Mouse (Mus musculus) Patski (cell line): ENCODE measurements at regions not wholly inside any gene's neighbourhood (a gene's known extent, or its start where the extent isn't known, plus 50 kb on each side); places are given as distances from the start of the nearest gene placed in this dataset.

Source experiments
- ATAC-seq: fragments of 100-300 bp; one replicate; pipeline ENCODE4 v1.8.0; 2021
- CTCF ChIA-PET: fragments of 350-600 bp; sonication (Branson Sonifier 250); formaldehyde crosslinking; loops from one replicate; lab custom pipeline; 2022; ENCODE audit warnings: inconsistent platforms; lab: Charles Lee
- POLR2A ChIA-PET: fragments of 350-600 bp; sonication (Branson Sonifier 250); formaldehyde crosslinking; loops from one replicate; lab custom pipeline; 2022; ENCODE audit warnings: antibody characterized with exemption, inconsistent platforms; lab: Charles Lee
- DNase-seq: peaks from one replicate; pipeline ENCODE4 v3.0.0-alpha.2; 2011; ENCODE audit warnings: low read depth, low spot score
- H3K27me3 ChIP-seq: fragments of 371-371 bp; one replicate; pipeline ENCODE4 v1.5.1; 2021
- CTCF ChIP-seq: fragments of 100-300 bp; IDR thresholded peaks from one replicate; pipeline ENCODE4 v1.5.1; 2021
- in situ Hi-C: fragments of 300-500 bp; cut with MboI; formaldehyde crosslinking; loops from 3 replicates; pipeline ENCODE4 v1.11.1; 2018; ENCODE audit warnings: low pct_unique_long_range_greater_than_20kb, mixed read lengths

DNA sequence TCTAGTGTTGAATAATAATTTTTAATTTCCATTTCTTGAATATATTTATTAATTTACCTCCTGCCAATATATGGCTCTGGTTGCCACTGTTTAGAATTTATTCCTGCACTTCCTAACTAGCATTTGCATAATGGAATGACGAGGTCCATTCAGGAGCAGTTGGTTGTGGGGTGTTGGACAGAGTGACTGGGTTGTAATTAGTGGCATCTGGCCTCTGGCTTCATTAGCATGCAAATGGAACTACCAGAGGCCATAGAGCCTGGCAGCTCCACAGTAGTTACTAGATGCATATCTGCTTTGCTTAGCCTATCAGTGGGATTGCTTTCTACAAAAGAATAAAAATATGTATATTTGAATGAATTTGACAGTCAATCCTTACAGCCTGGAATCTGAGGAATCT is 1099.6 kb upstream of the Cdh8 start:
- in situ Hi-C loops: no loop called here
- CTCF ChIA-PET: no interaction called here
- ATAC-seq: no peak
- no peaks in the 10 kb centered on the region for H3K27me3 ChIP-seq
- DNase-seq: no peak
- POLR2A ChIA-PET: no interaction called here
- TF ChIP-seq CTCF: no peak

DNA sequence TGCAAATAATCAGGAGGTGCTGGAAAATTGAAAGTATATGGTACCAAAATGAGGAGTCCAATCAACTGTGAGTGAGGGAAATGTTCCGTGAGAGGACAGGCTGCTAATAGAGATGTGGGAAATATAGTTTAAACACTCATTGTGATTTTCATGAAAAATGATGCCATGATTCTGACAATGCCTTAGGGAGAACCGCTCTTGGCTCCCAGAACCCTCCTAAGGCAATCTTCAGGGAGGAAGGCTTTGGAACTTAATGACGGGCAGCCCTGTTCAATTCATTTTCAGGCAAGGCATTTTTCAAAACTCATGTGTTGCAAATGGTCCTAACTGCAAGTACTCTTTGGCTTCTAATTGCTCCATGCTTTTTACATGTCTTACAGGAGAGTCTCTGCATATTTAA is 1098.9 kb upstream of the Cdh8 start:
- ATAC-seq (no peak), DNase-seq (no peak)
- H3K27me3 ChIP-seq: no peaks in the 10 kb centered on the region
- CTCF ChIA-PET: no interaction called here
- no peak for TF ChIP-seq CTCF
- POLR2A ChIA-PET: no interaction called here
- in situ Hi-C loops: no loop called here

DNA sequence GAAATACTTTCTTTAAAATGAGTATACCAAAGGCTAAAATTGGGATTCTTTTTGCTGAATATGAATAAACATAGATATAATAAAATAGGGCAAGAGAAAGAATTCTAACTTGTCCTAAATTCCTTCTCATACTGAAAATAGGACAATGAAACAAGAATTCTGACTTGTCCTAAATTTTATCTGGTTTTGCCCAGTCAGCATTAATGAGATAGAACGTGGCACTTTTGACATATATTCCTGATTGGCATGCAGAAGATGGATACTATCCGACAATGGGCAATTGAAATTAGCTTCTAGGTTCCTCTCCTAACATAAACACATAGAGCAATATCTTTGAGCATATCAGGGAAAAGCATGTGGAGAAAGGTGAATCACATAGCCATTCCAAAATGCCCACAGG is 1090.2 kb upstream of the Cdh8 start:
- in situ Hi-C loops: no loop called here
- no peak for TF ChIP-seq CTCF
- CTCF ChIA-PET: no interaction called here
- H3K27me3 ChIP-seq: no peaks in the 10 kb centered on the region
- DNase-seq (no peak), ATAC-seq (no peak)
- POLR2A ChIA-PET: no interaction called here

DNA sequence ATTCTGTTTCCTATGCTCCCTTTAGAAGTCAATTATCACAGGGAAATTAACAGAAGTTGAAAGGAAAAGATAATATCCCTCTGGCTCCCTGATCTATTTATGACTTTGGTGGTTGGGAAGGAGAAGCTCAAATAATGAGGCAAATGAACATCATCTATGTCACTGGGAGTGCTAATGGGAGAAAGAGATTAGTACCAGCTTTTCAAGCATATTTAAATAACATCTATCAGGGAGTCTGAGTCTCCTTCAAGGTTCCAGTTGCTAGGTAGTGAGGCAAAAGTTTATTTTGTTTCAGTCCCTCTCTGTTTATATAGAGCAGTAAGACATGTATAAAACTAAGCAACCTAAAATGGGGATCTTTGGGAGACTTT is 1084.1 kb upstream of the Cdh8 start:
- no peak for TF ChIP-seq CTCF
- no peak for ATAC-seq
- ChIA-PET CTCF (no interaction called here), POLR2A (no interaction called here)
- no peaks in the 10 kb centered on the region for H3K27me3 ChIP-seq
- in situ Hi-C loops: no loop called here
- no peak for DNase-seq

DNA sequence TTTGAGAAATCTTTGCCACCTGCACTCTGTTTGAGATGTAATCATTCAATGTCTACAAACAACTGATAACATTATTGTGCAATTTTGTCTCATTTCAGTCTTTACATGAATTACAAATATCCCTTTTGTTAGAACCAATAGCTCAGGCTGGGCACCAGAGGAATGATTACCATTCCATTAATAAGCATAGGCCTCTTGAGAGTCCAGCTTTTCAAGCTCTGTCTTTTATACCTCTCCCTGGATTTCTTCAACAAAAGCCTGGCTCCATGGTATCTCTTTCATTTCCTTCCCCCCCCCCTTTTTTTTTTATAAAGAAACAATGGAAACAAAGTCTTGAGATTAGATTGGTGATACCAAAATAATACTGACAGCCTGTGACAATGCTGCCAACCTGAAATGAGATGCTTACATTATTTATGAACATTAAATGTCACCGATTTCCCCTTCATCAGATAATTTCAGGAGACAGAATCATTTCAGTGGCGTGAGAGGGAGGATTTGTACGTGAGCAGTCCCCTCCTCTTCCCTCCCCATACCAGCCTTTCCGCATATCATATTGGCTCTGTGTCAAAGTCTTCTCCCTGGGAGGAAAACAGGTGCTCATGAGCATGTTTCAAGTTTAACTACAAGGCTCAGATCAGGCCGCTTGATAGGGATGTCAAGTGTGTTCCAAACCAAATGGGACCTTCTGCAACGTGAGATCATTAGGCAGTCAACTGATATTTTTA is 1083.5 kb upstream of the Cdh8 start:
- no peak for ATAC-seq
- in situ Hi-C loops: no loop called here
- POLR2A ChIA-PET: no interaction called here

DNA sequence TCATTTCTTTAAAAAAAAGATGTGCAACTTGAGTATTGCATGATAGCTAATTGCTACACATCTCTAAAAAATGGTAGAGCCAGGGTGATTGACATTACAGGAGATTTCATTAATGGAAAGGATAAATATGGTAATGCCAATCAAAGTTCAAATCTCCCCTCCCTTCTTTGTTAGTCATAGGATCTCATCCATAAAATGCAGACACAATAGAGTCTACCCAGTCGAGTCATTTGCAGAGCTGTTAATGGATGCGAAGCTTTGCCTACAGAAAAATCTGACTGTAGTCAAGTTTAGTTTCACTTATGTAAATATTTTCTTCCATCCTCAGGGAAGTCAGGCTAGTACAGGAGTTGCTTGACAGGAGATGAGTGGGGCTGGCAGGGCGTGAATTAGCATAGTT is 1078.2 kb upstream of the Cdh8 start:
- ChIA-PET POLR2A (no interaction called here), CTCF (no interaction called here)
- TF ChIP-seq CTCF: no peak
- in situ Hi-C loops: no loop called here
- no peak for DNase-seq
- ATAC-seq: no peak
- no peaks in the 10 kb centered on the region for H3K27me3 ChIP-seq

More for the DNA sequence above, 1083.5 kb upstream of the Cdh8 start:
- CTCF ChIA-PET: interaction anchor here (0.6 kb wide), 1 partner anchor 850 kb away, joined by 3 read pairs; no protein-coding TSS in a partner anchor
- no peaks in the 10 kb centered on the region for H3K27me3 ChIP-seq
- no peak for TF ChIP-seq CTCF
- DNase-seq: no peak

DNA sequence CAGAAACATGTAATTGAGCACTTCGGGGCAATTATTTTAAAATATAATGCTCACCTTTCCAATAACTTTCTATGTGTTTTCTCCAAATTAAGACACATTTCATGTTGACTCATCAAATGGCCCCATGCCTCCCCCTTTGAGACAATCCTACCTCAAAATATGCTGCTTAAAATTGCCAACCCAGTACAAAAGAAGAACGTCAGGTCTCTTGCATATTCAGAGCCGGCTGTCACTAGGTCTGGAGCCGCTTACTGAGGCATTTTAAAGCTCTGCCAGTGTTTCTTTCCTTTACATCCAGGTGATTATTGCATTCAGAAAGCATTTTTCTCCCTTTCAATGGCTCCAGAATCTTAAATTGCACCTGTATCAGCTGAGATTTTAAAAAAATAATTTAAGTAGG is 1059.7 kb upstream of the Cdh8 start:
- no peak for ATAC-seq
- no peak for TF ChIP-seq CTCF
- ChIA-PET POLR2A (no interaction called here), CTCF (no interaction called here)
- no peak for DNase-seq
- H3K27me3 ChIP-seq: no peaks in the 10 kb centered on the region
- in situ Hi-C loops: no loop called here

DNA sequence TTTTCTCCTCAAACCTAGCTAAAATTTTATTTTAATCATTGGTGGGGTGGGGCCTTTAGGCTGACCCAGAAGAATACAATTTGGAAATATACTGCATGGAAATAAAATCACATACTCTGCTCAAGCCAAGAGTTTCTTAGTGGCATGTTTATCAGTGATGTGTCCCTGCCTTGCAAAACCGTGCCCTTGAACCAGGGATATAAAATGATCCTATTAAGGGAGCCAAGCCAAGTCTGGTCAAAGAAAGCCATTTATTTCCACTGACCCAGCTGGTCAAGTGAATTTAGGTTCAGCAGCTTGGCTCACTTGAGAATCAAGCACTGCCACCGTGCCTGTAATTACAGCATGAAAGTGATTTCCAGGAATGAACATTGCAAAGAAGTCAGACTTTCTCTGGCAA is 1035.0 kb upstream of the Cdh8 start:
- DNase-seq (no peak), ATAC-seq (no peak)
- in situ Hi-C loops: no loop called here
- ChIA-PET POLR2A (no interaction called here), CTCF (interaction anchor here (1.0 kb wide), 1 partner anchor 10 kb away, joined by 3 read pairs; no protein-coding TSS in a partner anchor)
- TF ChIP-seq CTCF: no peak
- H3K27me3 ChIP-seq: no peaks in the 10 kb centered on the region

DNA sequence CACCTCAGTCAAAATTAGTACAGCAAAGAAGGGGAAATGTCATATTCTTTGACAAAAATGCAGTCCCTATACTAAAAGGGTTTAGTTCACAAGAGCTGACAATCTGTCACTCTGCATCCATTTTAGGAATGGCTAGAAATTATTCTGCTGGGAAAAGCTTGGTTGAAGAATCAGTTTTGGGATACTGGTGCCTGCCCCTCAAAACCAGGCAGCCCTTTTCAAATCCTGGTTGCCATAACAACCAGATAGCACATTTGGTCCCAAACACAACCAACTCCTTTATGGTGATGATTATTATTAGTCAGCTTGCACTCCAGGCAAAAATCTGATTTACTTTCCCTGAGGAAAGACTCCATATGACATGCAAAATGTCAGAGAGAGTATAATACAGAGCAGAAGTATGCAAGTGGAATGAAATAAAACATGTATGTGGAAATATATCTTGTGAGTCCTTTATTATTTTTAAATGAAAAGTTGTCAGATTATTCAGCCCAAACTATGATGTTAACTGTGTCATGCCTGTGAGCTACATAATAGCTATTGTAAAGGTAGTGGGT is 1034.2 kb upstream of the Cdh8 start:
- no peaks in the 10 kb centered on the region for H3K27me3 ChIP-seq
- DNase-seq (no peak), ATAC-seq (no peak)
- TF ChIP-seq CTCF: no peak
- CTCF ChIA-PET: interaction anchor here (1.0 kb wide), 1 partner anchor 10 kb away, joined by 3 read pairs; no protein-coding TSS in a partner anchor
- POLR2A ChIA-PET: no interaction called here
- in situ Hi-C loops: no loop called here

DNA sequence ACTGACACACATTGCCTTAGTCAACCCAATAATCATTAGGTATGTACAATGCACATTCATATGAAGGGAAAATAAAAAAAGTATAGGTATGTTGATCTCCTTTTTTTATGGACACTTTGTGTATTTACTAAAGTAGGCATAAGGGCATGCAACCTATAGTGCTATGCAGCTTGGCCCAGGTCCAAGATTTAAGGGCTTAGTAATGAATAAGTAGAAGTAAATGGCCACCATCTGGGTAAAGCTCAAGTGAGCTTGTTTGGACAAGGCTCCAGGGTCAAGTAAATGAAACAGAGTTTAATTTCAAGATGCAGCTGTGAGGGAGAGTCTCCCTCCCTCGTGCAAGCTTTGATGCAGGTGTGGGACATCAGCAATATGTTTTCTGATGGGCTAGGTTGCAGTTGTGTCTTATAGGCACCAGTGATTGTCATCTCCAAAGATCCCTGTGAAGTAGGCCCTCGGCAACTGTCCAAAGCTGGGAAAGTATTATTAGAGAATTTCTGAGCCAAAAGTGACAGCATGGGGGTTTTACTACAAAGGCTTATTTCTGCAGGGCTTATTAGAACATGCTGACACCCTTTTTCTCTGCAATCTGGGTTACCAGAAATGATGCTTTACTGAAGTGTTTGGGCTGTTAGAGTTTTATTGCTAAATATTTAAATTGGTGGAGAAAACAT is 1030.5 kb upstream of the Cdh8 start:
- in situ Hi-C loops: no loop called here
- H3K27me3 ChIP-seq: no peaks in the 10 kb centered on the region
- no peak for DNase-seq
- ChIA-PET POLR2A (no interaction called here), CTCF (no interaction called here)
- ATAC-seq: no peak
- TF ChIP-seq CTCF: no peak
